Mouse (Mus musculus) forebrain, postnatal 0 days (tissue): ENCODE results near the gene Sema3b. TPM values are rescaled to one million over a fixed set of nuclear protein-coding genes. Genes with fewer than 3 reads are reported as not detected.
A peak's percentile ranks its signal among the peaks of the same experiment; 100 is the strongest.

Source experiments
- ATAC-seq: fragments of 200-750 bp; cut with Nextera tagmentation; 2 replicates; pipeline ENCODE4 v1.8.0; 2017; ENCODE audit warnings: mild to moderate bottlenecking, moderate library complexity
- DNase-seq: peaks from one replicate; pipeline ENCODE4 v3.0.0-alpha.2; 2015
- H3K27ac ChIP-seq: fragments of 300-500 bp; sonication (generic); 2 replicates; pipeline ENCODE4 v1.5.1; 2014; ENCODE audit warnings: low read depth, mild to moderate bottlenecking, antibody characterized with exemption, low read length, moderate library complexity, mixed read lengths
- H3K27me3 ChIP-seq: fragments of 300-500 bp; sonication (generic); 2 replicates; pipeline ENCODE4 v1.6.1; 2014; ENCODE audit warnings: mild to moderate bottlenecking, low read length, mixed read lengths; ENCODE audit not compliant: insufficient read depth
- H3K36me3 ChIP-seq: fragments of 300-500 bp; sonication (generic); 2 replicates; pipeline ENCODE4 v1.6.1; 2014; ENCODE audit warnings: mild to moderate bottlenecking, moderate library complexity; ENCODE audit not compliant: insufficient read depth
- H3K4me1 ChIP-seq: fragments of 300-500 bp; sonication (generic); 2 replicates; pipeline ENCODE4 v1.6.1; 2014; ENCODE audit warnings: antibody characterized with exemption; ENCODE audit not compliant: insufficient read depth
- H3K4me2 ChIP-seq: fragments of 300-500 bp; sonication (generic); 2 replicates; pipeline ENCODE4 v1.6.1; 2014; ENCODE audit warnings: low read depth, mild to moderate bottlenecking, moderate library complexity
- H3K4me3 ChIP-seq: fragments of 300-500 bp; sonication (generic); 2 replicates; pipeline ENCODE4 v1.5.1; 2014; ENCODE audit warnings: low read depth, low read length, mixed read lengths
- H3K9ac ChIP-seq: fragments of 300-500 bp; sonication (generic); 2 replicates; pipeline ENCODE4 v1.6.1; 2014; ENCODE audit warnings: mild to moderate bottlenecking
- H3K9me3 ChIP-seq: fragments of 300-500 bp; sonication (generic); 2 replicates; pipeline ENCODE4 v1.6.1; 2016; ENCODE audit warnings: low read length
- CTCF ChIP-seq: sonication (generic); IDR thresholded peaks from 2 replicates; pipeline ENCODE4 v1.5.1; 2016; ENCODE audit warnings: antibody characterized with exemption, control low read depth, low read depth
- WGBS: fragments of 180-500 bp; shearing (Covaris S2); extraction: QIAGEN DNeasy Blood & Tissue Kit; methylation state at CpG from one replicate; pipeline ENCODE4 v1.1.7; 2014; 5-methylcytosine and 5-hydroxymethylcytosine counted together
- polyA plus RNA-seq: library from polyadenylated mRNA; unstranded; fragments of >200 nt; fragmentation: Nextera tagmentation; extraction: Ambion mirVana; gene quantifications from 2 replicates; pipeline ENCODE4 v1.2.1, GENCODE M21; 2015
- total RNA-seq: library from RNA; depleted of rRNA; stranded (reverse); fragments of >200 nt; gene quantifications from 2 replicates; pipeline ENCODE4 v1.2.3, GENCODE M21; 2014

Sema3b gene
- total and polyA plus RNA-seq, 2 experiments from 2014 or later, result 4.4 to 6.5 TPM

DNA sequence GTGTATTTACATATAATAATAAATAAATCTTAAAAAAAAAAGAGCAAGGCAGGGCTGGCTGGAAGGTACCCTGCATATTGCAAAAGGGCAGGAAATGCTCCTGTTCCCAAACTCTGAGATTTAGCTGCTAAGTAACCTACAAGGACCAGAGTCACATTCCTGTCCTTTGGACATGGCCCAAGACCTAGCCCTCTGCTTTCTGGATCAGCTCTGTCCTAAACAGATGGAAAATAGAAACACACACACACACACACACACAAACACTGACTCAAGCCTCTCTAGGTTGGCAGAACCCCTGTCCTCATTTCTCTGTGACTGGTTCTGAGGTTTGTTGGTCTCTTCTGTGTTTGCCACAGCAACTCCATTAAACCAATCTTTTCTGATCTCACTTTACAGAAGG lies 11.9 kb upstream of the Sema3b start:
- Histone ChIP-seq H3K9ac (no peak overlapping the region), H3K4me1 (no peaks in the 10 kb centered on the region), H3K36me3 (peaks cover 39% of the 10 kb centered on the region), H3K4me3 (no peak overlapping the region), H3K27me3 (no peaks in the 10 kb centered on the region), H3K9me3 (no peaks in the 10 kb centered on the region), H3K4me2 (no peak overlapping the region), H3K27ac (no peak overlapping the region)
- DNase-seq (no peak), ATAC-seq (no peak)
- TF ChIP-seq CTCF, result no peak

- no peak for DNase-seq
- no peaks in the 10 kb centered on the region for H3K9me3 ChIP-seq
- no peak for ATAC-seq
- no peak overlapping the region for H3K27ac ChIP-seq
- H3K4me3 ChIP-seq, result no peak overlapping the region
- 75% methylated on average over 13 of the region's 13 CpGs for WGBS
- no peaks in the 10 kb centered on the region for H3K4me1 ChIP-seq
- peaks cover 53% of the 10 kb centered on the region for H3K36me3 ChIP-seq
- no peaks in the 10 kb centered on the region for H3K27me3 ChIP-seq
- TF ChIP-seq CTCF, result no peak
- no peak overlapping the region for H3K9ac ChIP-seq
- H3K4me2 ChIP-seq, result no peak overlapping the region
Observed at GRCm38 (mm10) chr9:107619546-107619879, 10.5 kb upstream of the Sema3b start.

- no peak overlapping the region for H3K9ac ChIP-seq
- no peak overlapping the region for H3K4me2 ChIP-seq
- no peaks in the 10 kb centered on the region for H3K27me3 ChIP-seq
- 0 out of 2 replicates have a peak overlapping the region, but pooled peaks have one; percentile 15 for H3K27ac ChIP-seq
- peaks cover 58% of the 10 kb centered on the region for H3K36me3 ChIP-seq
- TF ChIP-seq CTCF, result no peak
- no peak for DNase-seq
- ATAC-seq, result 0 out of 2 replicates have a peak, but pooled peaks have one; percentile 14
- no peaks in the 10 kb centered on the region for H3K4me1 ChIP-seq
- 38% methylated on average over 13 of the region's 13 CpGs for WGBS
- no peak overlapping the region for H3K4me3 ChIP-seq
- H3K9me3 ChIP-seq, result no peaks in the 10 kb centered on the region
Observed at GRCm38 (mm10) chr9:107618778-107619545, 9.9 kb upstream of the Sema3b start.

DNA sequence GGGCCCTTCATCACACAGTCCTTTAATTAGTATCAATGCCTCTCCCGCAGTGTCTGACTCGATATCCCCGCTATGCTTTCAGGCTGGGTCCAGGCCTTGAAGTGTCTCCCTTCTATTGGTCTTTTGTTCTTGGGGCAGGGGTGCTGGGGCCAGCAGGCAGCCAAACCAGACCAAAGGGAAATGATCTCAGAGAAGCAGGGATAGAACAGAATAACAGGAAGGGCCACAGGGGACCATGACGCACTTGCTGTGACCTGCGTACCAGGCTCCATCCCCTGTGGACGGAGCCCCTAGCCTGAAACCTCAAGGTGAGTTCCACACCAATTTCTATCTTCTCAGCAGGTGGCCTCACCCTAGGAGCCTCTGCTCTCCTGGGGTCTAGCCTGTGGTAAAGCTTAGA lies 9.1 kb upstream of the Sema3b start:
- Histone ChIP-seq H3K27ac (no peak overlapping the region), H3K4me1 (no peaks in the 10 kb centered on the region), H3K36me3 (peaks cover 61% of the 10 kb centered on the region), H3K9me3 (no peaks in the 10 kb centered on the region), H3K4me3 (no peak overlapping the region), H3K9ac (no peak overlapping the region), H3K4me2 (no peak overlapping the region), H3K27me3 (no peaks in the 10 kb centered on the region)
- TF ChIP-seq CTCF, result no peak
- WGBS, result 77% methylated on average over 6 of the region's 6 CpGs
- ATAC-seq (no peak), DNase-seq (no peak)

DNA sequence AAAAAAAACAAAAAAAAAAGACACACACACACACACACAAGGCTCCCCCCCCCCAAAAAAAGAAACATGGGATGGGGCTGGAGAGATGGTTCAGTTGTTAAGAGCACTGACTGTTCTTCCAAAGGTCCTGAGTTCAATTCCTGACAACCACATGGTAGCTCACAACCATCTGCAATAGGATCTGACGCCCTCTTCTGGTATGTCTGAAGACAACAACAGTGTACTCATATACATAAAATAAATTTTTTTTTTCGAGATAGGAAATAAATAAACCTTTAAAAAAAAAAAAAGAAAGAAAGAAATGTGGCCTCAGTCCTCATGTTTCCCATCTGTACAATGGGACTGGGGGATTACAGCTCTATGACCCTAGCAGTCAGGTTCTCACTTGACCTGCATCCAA lies 8.4 kb upstream of the Sema3b start:
- ATAC-seq, result no peak
- WGBS, result 80% methylated on average over 2 of the region's 2 CpGs
- Histone ChIP-seq H3K4me3 (no peak overlapping the region), H3K9ac (no peak overlapping the region), H3K4me1 (no peaks in the 10 kb centered on the region), H3K36me3 (peaks cover 61% of the 10 kb centered on the region), H3K27me3 (no peaks in the 10 kb centered on the region), H3K27ac (no peak overlapping the region), H3K4me2 (no peak overlapping the region), H3K9me3 (no peaks in the 10 kb centered on the region)
- TF ChIP-seq CTCF, result peak; percentile 35
- no peak for DNase-seq

DNA sequence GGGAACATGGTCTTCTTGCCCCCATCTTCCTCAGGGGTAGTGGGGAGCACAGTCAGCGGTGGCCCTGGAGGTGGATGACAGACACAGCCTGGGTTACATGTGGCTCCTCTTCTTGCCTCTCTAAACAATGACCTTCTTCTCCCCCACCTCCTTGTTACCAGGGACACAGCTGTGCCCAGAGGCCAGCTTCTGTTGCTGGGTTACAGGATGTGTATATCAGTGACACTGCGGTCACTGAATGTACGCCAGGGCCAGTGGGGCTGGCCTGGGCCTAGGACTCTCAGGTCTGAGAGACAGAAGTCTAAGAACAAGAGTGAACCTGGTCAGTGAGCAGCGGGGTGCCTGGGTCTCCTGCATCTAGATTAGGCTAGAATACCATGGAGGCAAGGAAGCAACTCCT lies 6.0 kb upstream of the Sema3b start:
- Histone ChIP-seq H3K27me3 (no peaks in the 10 kb centered on the region), H3K36me3 (peaks cover 59% of the 10 kb centered on the region)

GRCm38 (mm10) chr9:107612945-107613569 lies 4.0 kb upstream of the Sema3b start:
- TF ChIP-seq CTCF, result peak; percentile 38
- 0 out of 2 replicates have a peak, but pooled peaks cover 10% of the 10 kb centered on the region for H3K4me1 ChIP-seq
- H3K4me2 ChIP-seq, result peak overlapping the region; percentile 62
- peak overlapping the region; percentile 72 for H3K9ac ChIP-seq
- no peaks in the 10 kb centered on the region for H3K9me3 ChIP-seq
- peak overlapping the region; percentile 33 for H3K4me3 ChIP-seq
- DNase-seq, result peak; percentile 78
- H3K36me3 ChIP-seq, result peaks cover 39% of the 10 kb centered on the region
- H3K27ac ChIP-seq, result peak overlapping the region; percentile 97
- ATAC-seq, result peak; percentile 32; the same call in 1 of the 2 replicates
- WGBS, result 11% methylated on average over 12 of the region's 12 CpGs
- no peaks in the 10 kb centered on the region for H3K27me3 ChIP-seq

More for the DNA sequence above, 6.0 kb upstream of the Sema3b start:
- Histone ChIP-seq H3K4me2 (no peak overlapping the region), H3K27ac (0 out of 2 replicates have a peak overlapping the region, but pooled peaks have one; percentile 9), H3K9ac (no peak overlapping the region), H3K4me1 (0 out of 2 replicates have a peak, but pooled peaks cover 10% of the 10 kb centered on the region), H3K4me3 (no peak overlapping the region), H3K9me3 (no peaks in the 10 kb centered on the region)
- no peak for TF ChIP-seq CTCF
- DNase-seq (no peak), ATAC-seq (no peak)
- 69% methylated on average over 4 of the region's 4 CpGs for WGBS
